Mouse (Mus musculus) adrenal gland, postnatal 25 days (tissue): Measurements from ENCODE around the gene Gpr26. TPM values are rescaled to one million over a fixed set of nuclear protein-coding genes. Genes with fewer than 3 reads are reported as not detected.
A peak's percentile ranks its signal among the peaks of the same experiment; 100 is the strongest.

Source experiments
- DNase-seq: peaks from one replicate; pipeline ENCODE4 v3.0.0; 2021; ENCODE audit warnings: mixed read lengths
- long read RNA-seq: library from polyadenylated mRNA; stranded (forward); transcript quantifications from one replicate; pipeline ENCODE4 v2.0.0, GENCODE M21; 2021
- total RNA-seq: library from RNA; stranded (reverse); gene quantifications from 2 replicates; pipeline ENCODE4 v1.2.3, GENCODE M21; 2021

Gpr26 gene
- total RNA-seq: not detected in 2 replicates
- long read RNA-seq: 0 reads

DNA sequence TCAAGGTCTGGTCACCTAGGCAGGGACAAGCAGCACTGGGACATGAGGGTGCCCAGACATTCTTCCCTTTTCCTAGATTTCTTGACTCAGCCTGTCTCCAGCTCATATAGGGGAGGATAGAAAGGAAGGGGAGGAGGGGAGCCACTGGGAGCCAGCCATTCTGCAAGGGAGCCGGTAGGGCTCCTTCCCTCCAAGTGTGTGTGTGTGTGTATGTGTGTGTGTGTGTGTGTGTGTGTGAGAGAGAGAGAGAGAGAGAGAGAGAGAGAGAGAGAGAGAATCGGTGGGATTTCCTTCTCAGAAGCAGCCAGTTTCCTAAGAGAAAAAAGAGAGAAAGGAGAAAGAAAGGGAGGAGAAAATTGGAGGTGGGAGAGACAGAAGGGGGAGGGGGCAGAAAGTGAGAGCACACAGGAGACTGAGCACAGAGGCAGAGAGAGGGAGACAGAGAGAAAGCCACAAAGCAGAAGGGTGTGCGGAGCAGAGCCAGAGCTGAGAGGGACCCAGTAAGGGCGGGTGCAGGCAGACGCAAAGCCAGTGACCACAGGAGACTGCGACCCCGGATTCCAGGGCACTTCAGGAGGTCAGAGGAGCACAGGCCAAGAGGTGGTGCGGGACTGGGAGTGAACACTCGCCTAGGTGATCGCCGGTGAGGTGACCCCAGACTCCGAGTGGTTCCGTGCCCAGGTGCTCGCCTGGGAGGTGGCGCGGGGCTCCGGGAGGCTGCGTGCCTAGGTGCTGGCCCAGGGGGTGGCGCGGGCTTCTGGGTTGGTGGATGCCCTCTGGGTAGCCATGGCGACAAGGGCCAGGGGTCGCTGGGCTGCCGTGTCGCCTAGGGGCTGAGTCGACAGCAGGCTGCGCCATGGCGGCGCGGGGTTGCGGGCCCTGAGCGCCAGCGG lies at the start of gene Gpr26:
TSS of gene Gpr26 (plus strand) at position 438 of the 893 bp plus-strand sequence.
- DNase-seq: no peak

- DNase-seq: peak; percentile 7
These were observed 48.9 kb upstream of the Gpr26 start for GRCm38 (mm10) chr7:131917384-131917783.

- no peak for DNase-seq
These were observed 38.8 kb upstream of the Gpr26 start for GRCm38 (mm10) chr7:131927288-131928050.

GRCm38 (mm10) chr7:131937611-131938010 lies 28.6 kb upstream of the Gpr26 start:
- no peak for DNase-seq

DNA sequence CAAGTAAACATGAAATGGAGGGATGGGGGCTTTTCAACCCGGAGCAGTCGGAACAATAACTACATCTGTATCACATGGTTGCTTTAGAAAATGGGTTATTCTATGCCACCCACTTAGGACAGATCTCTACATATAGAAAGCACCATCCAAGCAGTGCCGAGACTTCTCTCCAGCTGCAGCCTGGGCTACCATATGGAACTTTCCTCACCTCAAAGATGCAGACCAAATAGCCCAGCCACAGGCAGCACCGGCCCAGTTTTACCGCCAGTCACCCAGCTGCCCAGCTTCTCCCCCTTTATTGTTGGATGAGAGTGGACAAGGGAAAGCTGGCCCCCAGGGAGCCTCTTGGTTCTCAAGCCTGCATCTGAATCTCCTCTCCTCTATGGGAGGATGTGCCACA lies 15.1 kb upstream of the Gpr26 start:
- no peak for DNase-seq

DNA sequence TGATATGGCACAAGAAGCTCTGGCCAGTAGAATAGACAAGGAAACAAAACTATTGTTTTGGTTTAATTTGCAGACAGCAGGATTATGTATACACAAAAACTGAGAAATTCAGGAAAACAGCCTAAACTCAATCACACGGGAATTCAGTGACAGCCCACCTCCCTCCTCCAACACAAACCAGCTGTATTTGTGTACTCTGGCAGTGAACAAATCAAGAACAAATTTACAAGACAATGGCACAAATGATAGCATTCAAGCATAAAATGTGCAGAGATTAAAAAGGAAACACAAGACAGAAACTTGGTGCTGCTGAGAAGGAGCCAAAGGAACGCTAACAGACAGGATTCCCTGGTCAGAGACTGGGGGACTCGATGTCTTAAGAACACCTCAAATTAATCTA lies 12.9 kb upstream of the Gpr26 start:
- DNase-seq: no peak

DNA sequence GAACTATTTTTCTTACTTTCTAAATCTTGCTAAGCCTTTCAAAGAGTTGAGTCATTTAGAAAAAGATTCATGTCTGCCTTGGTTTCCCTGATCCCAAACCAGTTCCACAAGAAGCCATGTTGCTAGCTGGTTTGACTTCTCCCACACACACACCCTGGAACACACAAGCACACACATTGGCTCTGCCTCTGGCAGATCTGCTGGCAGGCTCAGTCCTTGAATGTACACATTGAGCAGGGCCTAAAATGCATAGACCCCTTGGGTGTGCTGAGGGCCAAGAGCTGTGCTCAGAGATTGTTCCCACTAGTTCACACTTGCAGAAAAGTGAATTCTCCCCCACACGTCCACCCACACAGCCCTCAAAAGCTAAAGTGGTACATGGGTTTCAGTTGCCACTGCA lies 7.6 kb upstream of the Gpr26 start:
- DNase-seq: no peak

DNA sequence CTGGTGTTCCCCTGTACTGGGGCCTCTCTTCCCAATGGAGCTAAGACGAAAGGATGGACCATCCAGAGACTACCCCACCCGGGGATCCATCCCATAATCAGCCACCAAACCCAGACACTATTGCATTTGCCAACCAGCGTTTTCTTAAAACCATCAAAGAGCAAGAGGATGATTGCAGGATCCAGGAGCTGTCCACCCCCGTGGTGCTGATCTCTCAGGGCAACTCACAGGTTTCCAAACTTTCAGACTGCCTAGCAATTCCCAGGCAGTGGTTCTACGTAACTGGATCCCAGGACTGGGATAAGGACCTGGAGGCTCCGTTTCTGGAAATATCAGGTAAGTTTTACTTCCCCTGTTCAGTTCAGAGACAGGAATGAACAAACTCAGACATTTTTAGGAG lies 5.7 kb upstream of the Gpr26 start:
- peak; percentile 62 for DNase-seq

DNA sequence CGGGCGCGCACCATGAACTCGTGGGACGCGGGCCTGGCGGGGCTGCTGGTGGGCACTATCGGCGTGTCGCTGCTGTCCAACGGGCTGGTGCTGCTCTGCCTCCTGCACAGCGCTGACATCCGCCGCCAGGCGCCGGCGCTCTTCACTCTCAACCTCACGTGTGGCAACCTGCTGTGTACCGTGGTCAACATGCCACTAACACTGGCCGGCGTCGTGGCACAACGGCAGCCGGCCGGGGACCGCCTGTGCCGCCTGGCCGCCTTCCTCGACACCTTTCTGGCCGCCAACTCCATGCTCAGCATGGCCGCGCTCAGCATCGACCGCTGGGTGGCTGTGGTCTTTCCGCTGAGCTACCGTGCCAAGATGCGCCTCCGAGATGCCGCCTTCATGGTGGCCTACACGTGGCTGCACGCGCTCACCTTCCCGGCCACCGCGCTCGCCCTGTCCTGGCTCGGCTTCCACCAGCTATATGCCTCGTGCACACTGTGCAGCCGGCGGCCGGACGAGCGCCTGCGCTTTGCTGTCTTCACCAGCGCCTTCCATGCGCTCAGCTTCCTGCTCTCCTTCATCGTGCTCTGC lies 745 bp downstream of the Gpr26 start:
- no peak for DNase-seq

DNA sequence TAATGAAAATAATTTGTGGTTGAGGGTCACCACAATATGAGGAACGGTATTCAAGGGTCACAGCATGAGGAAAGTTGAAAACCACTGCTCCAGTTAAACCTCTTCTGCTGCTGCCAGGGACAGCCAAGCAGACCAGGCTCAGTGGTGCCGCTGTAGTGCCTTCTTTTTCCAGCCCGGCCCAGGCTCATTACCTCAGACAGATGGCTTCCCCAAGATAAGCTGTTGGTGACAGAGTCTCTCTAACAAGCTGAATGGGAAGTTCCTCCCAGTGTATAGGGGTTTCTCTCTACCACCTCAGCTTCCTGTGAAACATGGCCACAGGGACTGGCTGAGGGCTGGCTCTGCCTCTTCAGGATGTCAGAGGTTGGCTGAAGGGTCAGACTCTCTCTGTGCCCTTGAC lies 4.0 kb downstream of the Gpr26 start:
- DNase-seq: no peak

DNA sequence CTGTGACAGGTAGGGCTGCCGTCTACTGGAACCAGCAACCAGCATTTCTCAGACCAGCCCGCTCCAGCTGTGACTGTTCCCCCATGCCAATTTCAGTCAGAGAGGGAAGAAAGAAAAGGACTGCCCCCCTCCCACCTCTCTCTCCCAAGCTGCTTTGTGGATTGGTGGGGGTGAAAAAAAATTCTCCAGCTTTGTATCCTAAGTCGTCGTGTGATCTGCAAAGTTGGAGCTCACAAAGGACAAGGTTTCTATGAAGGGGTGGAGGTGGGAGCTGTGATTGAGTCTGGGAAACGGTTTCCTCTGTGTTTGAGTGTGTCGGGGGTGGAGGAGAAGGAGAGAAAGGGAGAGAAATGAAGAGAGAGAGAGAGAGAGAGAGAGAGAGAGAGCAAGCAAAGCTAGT lies 9.6 kb downstream of the Gpr26 start:
- DNase-seq: no peak

DNA sequence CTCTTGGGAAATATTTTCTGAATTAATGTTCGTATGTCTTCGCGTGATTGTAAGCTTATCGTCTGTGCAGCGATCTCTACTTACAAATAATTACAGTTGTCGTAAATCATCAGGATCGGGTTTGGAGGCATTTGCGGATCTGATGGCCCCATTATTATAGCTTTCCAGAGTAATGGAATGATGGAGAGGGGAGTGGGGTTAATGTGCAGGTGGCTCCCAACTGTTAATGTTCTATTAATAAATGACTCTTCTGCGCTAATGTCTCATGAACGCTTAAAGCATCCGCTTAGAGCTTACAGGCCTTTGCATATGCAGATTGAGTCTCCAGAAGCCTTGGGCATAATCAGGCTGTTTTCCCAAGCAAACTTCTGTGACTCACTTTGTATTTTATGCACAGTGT lies 12.3 kb downstream of the Gpr26 start:
- no peak for DNase-seq

GRCm38 (mm10) chr7:131989056-131989455 lies 22.8 kb downstream of the Gpr26 start:
- DNase-seq: no peak

GRCm38 (mm10) chr7:131992226-131992625 lies 26.0 kb downstream of the Gpr26 start:
- DNase-seq: no peak

DNA sequence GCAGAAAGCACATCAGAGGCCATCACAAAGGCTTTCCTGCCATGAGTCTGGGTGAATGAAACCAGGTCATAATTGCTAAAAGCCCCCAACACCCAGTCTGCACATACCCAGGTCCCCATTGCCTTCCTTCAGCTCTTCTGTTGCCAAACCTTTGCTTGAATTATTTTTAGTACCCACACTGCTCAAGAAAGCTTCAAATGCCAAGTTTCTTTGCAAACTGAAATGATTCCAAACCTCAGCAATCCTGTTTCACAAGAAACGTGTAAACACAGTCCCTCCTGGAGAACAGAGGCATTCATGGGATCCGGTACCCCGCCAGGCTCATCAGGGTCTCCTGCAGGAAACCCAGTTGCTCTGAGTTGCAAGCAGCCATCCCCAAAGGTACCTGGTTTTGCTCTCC lies 26.6 kb downstream of the Gpr26 start:
- DNase-seq: no peak

- no peak for DNase-seq
These were observed 39.9 kb downstream of the Gpr26 start for GRCm38 (mm10) chr7:132005996-132006696.

DNA sequence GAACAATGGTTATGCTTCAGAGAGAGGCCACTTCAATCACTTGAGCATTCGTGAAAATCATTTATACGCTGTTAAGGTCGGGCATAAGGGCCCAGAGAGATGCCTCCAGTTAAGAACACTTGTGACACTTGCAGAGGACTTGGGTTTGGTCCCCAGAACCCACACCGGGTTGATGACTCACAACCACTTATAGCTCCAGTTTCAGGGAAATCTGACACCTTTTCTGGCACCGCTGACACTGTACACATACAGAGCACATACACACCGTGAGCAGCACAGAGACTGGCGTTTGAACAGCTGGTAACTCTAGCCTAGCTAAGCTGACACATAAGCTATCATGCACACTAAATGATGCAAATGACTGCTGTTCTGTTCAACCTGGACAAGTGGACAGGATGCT lies 42.7 kb downstream of the Gpr26 start:
- no peak for DNase-seq

DNA sequence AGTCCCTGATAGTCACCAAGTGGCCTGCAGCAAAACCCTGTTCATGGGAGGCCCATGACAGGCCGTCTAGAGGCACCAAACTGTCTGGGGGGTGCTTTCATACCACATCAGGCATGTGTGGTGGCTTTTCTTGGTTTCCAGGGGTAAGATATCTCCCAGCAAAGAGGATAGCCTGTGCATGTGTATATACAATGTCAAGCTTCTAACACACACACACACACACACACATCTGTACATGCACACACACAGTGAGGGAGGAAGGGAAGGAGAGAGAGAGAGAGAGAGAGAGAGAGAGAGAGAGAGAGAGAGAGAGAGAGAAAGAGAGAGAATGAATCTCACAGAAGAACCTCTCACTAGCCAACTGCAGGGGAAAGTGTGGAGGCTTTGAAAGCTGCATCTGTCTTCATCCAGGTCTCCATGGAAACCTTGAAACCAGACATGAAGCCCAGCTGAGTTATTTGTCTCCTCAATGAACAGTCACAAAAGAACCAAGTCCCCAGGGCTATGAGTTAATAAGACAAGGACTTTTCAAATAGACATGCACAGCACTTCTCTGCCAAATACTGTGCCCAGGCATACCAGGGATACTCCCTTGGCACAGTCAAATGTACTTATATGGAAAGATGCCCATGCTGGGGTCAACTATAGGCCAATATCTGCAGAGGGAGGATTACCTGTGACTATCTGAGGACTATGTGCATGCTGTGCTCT lies 46.9 kb downstream of the Gpr26 start:
- DNase-seq: no peak

- no peak for DNase-seq
These were observed 47.7 kb downstream of the Gpr26 start for GRCm38 (mm10) chr7:132013970-132014369.

GRCm38 (mm10) chr7:132015193-132015592 lies 48.9 kb downstream of the Gpr26 start:
- DNase-seq: no peak

- DNase-seq: no peak
These were observed 49.7 kb downstream of the Gpr26 start for GRCm38 (mm10) chr7:132015933-132016332.

DNA sequence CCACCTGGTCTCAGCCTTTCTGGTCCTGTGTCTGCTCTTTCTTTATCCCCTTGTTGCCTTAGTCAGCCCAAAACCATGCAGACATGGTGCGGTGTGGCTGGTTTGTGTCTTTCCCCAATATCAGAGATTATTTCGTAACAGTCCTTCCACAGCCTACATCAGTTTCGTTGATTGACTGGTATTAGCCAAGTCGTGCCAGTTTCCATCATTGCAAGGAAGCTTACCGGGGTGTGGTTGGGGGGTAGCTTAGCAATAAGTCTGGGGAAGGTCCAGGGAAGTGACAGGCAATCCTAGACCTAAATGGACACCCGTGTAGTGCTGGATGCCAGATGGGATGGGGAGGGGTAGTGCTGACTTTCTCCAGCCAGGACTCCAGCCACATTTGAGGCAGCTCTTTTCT lies 59.3 kb downstream of the Gpr26 start:
- DNase-seq: no peak
